Mouse (Mus musculus) c-Kit-positive CD71-positive TER-119-positive erythroid progenitor cells, embryonic 14.5 days (primary cell): ENCODE measurements at regions not wholly inside any gene's neighbourhood (a gene's known extent, or its start where the extent isn't known, plus 50 kb on each side); places are given as distances from the start of the nearest gene placed in this dataset.
"Not testable (repeated sequence)": the region's sequence is repeated elsewhere in the genome, so short reads cannot be mapped to it uniquely, and the experiment has no call there.

Experiments
- DNase-seq: peaks from one replicate; pipeline ENCODE4 v3.0.0-alpha.2; 2013; ENCODE audit warnings: low spot score

DNA sequence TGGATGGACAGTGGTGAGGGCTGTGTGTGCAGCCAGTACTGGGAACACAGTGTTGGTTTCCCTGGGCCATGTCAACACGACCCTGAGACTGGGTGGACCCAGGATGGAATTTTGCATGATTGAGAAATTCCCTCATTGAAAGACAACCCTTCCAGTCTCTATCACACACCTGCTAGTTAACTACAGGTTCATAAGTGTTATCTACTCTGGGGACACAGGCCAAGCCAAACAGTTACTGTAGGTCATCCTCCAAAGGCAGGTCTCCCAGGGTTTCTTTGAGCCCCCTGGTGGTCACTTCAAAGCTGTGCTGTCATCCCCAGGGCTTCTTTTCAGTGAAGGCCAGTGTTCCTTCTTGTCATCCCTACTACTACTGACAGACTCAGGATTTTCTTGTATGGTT, 276.7 kb downstream of the Cyp26b1 start:
- no peak for DNase-seq

DNA sequence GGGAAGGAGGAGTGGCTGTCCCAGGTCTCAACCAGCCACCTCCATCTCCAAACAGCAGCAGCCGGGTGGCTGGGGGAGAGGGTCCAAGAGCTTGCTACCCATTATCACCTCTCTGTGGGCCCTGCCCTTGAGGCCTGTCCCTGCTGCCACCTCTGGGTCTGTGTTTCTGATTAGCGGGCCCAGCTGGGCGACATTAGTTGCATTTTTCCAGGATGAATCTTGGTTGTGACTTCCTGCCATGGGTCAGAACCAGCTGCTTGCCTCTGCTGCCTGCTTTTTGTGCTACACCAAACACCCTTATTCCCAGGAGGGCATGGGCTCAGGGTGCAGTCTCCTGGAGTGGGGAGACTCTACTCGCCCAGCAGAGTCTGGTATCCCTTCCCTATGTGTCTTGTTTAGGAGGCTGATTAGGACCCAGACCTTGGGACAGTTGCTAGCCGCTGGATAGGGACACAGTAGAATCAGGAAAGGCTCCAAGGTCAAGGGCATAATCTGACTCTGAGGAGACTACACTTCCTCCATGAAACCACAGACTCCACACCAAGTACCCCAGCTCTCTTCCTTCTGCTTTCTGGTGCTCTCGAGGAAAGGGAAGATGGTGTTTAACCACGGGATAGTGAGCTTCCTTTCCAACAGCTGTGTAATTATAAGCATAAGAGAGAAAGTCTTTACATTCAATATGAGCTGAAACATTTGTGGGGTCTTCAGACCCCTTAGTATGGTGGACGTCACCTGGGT, 278.4 kb downstream of the Cyp26b1 start:
- no peak for DNase-seq

DNA sequence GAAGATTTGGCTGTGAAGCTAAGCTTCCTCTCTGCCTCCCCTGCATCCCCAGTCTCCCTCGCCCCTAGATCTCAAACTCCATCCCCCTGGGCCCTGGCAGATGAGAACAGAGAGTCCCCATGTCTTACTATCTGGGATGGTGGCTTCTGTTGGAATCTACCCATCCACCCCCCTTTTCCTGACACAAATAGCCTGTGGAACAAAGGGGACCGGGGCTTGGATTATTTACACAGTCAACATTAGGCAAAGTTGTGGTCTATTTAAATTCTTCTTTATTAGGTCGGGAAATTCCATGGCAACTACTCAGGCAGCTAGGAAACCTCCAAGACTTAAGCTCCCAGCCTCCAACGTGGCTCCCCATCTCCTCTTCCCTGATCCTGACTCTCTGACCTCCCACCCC, 279.9 kb downstream of the Cyp26b1 start:
- DNase-seq: no peak

DNA sequence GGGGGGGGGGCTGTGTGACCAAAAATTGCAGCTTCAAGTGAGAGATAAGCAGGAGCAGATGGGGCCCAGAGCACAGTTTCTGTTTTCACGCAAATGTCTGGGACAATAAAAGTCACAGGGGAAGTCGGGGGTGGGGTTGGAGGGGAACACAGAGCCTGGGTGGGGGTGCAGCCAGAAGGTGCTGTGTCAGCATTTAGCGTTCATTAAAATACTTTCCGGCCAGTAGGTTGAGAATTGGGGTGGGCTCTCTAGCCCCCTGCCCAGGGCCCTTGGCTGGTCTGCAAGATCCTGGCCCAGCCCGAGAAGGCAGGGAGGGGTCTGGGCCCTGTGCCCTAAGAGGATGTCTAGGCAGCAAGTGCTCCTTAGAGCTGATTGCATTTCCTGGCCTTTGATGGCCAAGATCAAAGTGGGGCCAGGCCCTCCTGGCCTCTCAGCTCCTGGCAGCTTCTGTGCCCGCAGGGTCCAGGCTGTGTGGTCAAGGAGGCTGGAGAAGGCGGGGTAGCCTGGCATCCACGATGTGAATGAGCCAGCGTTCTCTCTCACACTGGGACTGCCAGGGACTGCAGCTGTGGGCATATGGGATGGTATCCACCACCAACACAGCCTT, 283.0 kb downstream of the Cyp26b1 start:
- DNase-seq: no peak

DNA sequence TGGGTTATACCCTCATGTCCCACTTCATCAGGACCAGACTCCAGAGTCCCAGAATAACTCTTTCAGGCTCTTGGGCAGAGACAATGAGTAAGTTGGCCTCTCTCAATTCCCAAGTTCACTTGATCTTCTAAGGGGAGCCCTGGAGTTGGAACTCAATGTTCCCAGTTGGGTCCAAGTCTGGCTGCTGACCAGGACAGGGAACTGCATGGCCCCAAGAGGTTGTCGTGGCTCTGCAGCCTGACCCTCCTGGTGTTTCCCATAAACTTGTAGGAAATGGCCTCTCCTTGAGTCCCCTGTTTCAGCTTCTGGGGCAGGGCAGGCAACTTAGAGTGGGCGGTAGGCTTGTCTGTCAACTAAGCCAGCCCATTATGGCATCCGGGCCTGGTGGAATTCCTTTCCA, 286.2 kb downstream of the Cyp26b1 start:
- no peak for DNase-seq

DNA sequence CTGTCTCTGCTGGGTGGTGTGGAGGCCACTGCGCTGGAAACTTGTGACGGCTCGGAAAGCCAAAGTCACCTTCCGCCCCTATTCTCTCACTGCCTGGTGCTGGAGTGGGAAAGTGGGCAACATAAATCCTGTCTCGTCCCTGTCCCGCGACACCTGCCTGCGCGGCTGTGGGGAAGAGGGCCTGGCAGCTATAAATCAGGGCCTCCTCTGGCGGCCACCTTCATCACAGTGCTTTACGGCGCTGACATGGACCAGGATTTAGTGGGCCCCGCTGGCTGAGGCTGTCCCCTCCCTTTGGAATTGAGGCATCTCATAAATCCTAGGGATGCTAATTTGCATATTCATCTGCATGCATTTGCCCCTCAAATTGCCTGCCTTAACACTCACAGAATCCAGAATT, 287.1 kb downstream of the Cyp26b1 start:
- DNase-seq: no peak

DNA sequence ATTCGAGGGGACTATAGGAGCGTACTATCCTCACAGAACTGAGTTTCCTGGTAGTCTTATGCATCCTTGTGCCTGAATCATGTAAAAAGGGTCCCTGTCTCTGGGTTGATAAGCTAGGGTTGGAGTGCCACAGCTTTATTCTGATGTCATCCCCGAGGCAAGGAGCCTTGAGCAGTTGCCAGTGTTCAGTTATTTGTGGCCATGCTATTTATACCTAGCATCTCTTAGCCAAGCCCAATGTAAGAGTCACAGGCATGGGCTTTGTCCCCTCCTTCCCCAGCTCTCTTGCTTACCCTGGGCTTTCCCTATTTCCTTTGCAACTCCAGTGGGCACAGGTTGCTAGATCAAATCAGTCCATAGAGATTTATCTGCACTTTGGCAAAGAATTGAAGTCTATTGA, 288.6 kb downstream of the Cyp26b1 start:
- DNase-seq: no peak

DNA sequence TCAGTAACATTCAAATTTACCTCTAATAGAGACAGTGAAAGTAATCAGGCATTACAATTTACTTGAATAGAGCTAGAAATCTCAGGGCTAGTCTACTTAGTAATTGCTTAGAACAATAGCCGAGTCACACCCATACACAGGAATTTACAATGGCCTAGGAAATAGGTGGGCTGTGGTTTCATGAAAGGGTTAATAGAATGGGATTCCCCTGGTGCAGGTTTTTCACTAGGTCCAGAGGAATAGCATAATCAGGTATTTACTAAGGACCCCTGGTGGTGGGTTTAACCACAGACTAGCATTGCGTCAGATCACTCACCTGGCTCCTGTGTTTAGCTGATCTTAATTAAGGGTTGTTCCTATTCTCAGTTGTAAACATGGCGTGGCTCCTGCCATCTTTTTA, 290.8 kb downstream of the Cyp26b1 start:
- not testable (repeated sequence) for DNase-seq

DNA sequence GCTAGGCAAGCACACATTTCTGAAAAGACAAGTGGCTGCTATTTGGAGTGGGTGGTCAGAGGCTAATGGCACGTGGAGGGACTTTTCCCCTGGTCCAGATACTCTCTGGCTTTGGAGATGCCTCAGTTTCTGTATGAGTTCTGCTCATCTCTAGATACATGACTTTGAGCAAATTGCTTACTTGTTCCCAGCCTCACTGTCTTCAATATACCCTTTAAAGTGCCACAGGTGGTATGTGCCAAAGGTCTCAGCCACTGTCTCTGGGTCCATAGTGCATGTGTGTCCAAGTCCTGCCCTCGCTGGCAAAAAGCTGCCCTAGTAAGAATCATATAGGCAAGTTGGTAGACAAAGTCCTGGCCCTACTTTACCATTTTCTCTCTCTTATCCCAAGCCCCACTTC, 291.5 kb downstream of the Dysf start:
- no peak for DNase-seq

DNA sequence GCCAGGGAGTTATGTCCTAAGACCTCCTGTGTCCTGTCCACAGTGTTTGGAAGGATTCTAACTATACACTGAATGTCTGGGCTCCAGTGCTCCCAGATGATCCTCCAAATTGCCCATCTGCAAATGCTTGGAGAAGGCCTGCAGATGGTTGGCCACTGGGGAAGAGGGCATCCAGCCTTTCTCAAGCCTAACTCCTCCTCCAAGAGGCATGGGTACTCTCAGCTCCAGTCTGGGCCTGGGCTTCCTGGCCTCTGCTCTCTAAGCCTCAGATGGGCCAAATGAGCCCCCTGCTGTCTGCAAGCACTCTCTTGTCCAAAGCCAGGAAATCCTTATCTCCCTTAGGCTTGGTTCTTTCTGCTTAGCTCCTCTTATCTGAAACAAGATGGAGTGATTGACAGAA, 290.8 kb downstream of the Dysf start:
- DNase-seq: no peak

DNA sequence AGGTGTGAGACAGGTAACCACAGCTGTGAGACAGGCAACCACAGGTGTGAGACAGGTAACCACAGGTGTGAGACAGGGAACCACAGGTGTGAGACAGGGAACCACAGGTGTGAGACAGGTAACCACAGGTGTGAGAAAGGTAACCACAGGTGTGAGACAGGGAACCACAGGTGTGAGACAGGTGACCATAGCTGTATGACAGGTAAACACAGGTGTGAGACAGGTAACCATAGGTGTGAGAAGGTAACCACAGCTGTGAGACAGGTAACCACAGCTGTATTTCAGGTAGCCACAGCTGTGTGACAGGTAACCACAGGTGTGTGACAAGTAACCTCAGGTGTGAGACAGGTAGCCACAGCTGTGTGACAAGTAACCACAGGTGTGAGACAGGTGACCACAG, 265.5 kb downstream of the Dysf start:
- DNase-seq: not testable (repeated sequence)

DNA sequence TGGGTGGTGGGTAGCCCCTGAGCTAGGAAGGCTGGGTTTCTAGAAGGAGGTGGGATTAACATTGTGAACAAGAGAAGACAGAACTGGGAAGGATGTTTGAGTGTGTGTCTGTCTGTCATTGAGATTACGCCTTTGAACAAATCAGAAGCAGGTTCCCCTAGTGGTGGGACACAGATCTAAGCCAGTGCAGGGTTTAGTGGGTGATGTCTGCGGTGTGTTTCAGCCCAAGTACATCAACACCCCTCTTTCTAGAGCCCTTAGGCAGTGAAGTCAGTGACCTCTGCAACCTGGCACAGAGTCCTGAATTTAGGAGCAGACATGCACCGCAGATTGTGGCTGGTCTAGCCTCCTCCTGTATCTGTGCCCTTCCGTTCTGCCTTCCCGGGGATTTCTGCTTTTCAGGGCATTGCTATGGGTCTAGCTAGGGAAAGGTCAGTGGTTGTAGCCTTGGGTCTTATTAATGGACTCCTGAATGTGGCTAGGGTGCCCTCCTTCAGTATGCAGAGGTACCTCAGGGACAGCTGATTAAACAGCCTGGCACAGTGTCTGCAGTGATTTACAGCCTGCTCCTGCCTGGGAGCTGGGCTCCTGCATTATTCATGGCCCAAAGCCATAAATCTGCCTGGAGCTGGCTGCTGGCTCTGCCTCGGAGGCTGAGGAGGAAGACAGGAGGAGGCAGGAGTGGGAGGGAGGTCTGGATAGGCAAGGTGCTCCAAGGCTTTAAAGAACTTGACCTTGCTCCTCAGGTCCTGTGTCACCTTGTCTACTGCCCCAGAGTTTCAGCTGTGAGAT, 264.3 kb downstream of the Dysf start:
- DNase-seq: no peak

DNA sequence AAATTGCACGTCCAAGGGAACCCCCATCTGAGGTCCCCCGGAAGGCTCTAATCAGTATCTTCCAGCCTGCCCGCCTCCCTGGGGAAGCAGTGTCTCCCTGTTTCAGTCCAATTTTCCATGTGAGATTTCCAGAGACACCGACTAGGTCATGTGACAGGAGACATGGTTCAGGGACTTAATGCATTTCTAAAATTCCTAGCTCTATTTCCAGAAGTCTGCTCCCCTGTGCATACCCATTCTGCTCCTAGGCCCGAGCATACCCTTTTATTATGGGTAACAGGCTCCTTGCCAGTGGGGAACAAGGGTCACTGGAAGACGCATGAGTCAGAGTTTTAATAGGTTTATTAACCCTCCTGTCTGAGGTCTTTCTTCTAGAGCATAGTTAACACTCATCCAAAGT, 263.6 kb downstream of the Dysf start:
- DNase-seq: no peak

DNA sequence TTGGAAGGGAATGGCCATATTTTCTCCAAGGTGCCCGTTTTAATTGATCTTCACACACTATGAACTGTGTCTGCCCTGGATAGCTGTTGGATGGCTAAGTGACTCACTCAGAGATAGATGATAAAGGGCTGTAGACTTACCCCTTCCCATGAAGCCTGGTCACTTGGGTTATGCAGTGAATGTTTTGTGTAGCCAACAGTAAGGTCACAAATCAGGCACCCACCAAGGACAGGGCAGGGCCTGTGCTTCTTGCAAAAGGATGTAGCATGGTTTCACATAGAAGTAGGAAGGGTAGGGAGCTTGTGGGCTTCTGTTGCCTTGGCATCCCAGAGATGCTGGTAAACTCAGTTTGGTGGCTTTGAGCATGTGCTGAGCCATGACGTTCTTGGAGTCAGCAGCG, 263.1 kb downstream of the Dysf start:
- no peak for DNase-seq

DNA sequence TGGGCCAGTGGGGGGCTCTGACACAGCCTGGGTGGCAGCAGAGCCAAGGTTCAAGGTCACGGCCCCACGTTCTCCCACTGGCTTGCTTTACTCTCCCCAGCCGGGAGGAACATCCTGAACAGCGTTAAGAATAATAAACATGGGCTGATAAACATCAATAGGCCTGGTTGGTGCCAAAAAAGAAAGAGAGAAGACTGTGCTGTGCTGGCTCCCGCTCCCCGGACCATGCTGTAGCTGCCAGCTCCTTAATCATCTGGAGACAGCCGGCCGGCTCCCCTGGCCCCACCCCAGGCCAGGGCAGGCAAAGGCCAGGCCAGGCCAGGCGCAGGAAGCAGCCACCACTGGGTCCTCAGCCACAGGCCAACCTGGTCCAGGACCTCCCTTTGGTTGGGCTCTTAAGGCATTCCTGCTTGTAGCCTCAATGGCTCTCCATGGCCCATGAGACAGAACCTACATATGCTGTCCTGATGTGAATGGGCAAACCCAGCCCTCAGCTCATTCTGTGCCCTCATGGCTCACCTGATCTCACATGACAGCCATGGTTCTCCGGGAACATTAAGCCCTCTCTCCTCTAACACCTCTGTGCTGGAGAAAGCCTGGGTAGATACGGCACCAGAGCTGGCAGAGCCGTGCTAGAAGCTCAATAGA, 262.3 kb downstream of the Dysf start:
- DNase-seq: no peak

DNA sequence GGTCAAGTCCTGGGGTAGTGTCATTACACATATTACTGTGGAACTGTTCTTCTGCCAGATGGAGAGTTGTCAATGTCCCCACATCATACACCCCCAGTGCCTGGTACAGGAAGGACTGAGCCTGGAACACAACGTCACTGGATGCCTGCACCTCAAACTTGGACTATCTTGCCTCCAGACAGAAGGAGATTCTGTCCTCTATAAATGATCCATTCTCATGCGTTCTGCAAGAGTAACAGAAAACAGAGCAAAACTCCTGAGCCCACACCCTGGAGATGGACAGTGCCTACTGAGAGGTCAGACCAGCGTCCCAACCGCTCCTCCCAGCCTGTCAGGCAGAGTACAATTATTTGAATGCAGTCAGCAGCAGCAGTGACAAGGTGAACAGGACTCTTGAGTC, 261.1 kb downstream of the Dysf start:
- DNase-seq: no peak

DNA sequence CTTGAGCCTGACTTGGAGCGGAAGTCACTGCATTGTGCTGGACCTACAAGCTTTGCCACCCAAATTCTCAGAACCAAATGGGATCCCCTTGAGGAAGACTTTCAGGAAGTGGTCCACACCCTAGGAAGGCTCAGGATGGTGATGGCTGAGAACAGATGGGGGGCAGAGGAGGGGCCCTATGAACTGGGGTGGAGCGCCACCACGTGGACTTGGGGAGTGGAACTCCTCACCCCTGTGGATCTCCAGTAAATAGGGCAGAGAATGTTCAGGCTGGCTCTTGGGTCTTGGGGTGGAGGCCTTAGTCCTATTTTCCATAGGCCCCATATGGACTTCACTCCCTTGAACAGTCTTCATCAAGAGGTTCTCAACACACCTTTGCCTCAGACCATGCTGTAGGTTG, 260.6 kb downstream of the Dysf start:
- DNase-seq: no peak

DNA sequence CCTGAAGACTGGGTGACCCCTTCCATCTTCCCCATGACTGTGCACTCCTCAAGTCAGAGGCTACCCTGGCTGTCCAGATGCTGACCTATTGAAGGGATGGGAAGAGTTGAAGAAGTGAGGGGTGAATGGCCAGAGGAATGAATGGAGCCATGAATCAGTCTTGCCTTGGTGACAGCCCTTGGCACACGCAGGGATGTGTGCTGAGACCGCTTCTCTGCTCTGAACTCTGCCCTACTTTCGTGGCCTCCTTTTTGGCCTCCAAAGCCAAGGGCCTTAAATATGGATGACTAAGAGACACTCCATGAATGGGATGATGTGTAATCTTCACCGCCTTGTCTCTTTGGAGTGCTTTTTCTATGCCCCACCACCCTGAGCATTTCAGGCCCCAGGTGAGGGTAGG, 259.7 kb downstream of the Dysf start:
- DNase-seq: no peak

DNA sequence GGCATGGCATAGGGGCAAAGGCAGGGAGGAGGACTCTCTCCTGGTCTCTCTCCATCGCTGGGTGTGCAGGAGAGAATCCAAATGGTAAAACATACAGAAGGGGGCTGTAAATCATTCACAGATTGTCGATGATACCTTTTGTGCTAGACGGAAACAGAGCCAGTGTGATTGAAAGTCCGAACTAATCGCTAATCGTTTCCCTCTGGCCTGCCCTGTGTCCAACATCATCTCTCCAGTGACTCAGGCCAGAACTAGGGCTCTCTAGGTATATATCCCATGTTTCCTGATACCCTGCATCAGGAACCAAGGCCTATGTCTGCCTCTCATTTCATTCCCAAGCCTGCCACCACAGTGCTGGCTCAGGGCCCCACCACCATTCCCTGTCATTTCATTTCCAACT, 259.1 kb downstream of the Dysf start:
- no peak for DNase-seq

DNA sequence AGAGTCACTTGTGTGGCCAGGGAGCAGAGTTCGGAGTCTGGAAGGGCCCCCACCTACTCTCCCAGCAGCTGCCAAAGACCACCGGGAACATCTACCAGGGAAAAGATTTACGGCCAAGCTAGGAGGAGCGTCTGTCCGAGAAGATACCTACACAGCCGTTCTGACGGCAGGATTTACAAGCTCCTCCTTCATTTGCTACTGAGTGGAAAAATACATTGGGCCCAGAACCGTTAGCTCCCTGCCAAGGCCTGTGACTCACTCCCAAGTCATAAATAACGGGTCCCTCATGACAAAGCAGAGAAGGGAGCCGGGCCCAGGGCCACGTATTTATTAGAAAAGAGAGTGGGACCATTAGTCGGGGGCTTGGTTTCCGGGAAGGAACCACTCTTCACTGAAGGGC, 258.3 kb downstream of the Dysf start:
- no peak for DNase-seq

DNA sequence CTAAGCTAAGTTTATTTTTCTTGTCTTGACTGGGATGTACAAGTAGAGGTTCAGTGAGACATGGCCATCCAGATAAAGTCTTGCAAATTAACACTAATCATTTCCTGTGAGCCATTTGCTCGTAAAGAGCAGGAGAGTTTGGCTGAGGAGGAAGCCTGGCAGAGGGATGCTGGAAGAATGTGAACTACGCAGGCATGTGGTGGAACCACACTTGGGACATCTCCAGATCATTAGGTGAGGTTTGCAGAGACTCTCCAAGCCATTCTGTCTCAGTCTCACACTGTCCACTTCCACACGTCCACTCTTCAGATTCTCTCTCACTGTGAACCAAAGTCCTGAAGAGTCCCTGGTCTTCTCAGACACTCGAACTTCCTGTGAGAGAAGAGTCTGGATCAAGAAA, 256.3 kb downstream of the Dysf start:
- no peak for DNase-seq

DNA sequence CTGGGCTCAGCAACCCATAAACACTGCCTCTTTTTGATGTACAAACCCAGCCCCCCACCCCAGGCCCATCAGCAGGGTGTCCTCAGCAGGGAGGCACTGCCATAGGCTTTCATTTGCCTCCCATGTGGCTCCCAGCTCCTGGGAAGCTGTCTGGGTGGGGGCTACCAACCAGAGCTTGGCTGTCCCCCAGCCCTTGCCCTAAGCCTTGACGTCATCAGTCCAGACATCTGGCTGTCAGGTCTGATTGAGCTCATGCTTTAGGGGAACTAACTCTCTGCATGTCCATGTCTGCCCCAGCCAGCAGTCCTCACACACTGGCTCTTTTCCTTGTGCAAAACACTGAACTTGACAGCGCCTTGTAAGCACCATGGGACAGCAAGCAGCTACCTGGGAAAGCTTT, 255.3 kb downstream of the Dysf start:
- no peak for DNase-seq

DNA sequence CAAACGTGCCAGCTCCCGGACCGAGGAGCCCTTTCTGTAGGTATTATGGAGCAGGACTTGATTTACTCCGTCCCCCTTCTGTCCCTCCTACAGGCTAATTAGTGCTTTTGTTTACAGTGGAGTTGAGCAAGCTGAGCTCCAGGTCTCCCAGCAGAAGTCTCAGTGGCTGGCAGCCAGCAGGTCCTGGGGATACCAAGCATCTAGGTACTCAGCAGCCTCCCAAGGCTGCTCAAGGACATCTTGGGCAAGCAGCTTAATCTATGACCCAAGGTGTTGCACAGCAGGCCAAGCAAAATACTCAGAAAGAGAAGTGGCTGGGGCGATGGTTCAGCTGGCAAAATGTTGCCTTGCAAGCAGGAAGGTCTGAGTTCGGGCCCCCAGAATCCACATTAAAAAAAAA, 254.4 kb downstream of the Dysf start:
- DNase-seq: no peak
